Mouse (Mus musculus): Measurements from ENCODE around the gene Ifi202b. TPM values are rescaled to one million over a fixed set of nuclear protein-coding genes. Genes with fewer than 3 reads are reported as not detected.
"Not testable (repeated sequence)": the region's sequence is repeated elsewhere in the genome, so short reads cannot be mapped to it uniquely, and the experiment has no call there.

Gene Ifi202b
- polyA plus RNA-seq (2017; shearing (Covaris generic)) = not detected

- ATAC-seq = not testable (repeated sequence)
Measured at GRCm38 (mm10) chr1:173982694-173983305, at the start of gene Ifi202b. Ifi202b (minus strand) TSS chr1:173982744.

- ATAC-seq = no peak
Measured at GRCm38 (mm10) chr1:174031698-174032097, 49.2 kb upstream of the Ifi202b start, which contains the start of gene Ifi205. Ifi205 (minus strand) TSS chr1:174031810.

GRCm38 (mm10) chr1:174007050-174007449 lies 24.5 kb upstream of the Ifi202b start:
- ATAC-seq = not testable (repeated sequence)

- not testable (repeated sequence) for ATAC-seq
Measured at GRCm38 (mm10) chr1:174004352-174005109, 22.0 kb upstream of the Ifi202b start.

- no peak for ATAC-seq
Measured at GRCm38 (mm10) chr1:173995003-173995402, 12.5 kb upstream of the Ifi202b start.

- not testable (repeated sequence) for ATAC-seq
Measured at GRCm38 (mm10) chr1:173981038-173981437, 1.5 kb downstream of the Ifi202b start.

GRCm38 (mm10) chr1:173977622-173978021 lies 4.9 kb downstream of the Ifi202b start:
- ATAC-seq = no peak

- ATAC-seq = no peak
Measured at GRCm38 (mm10) chr1:173973111-173973510, 9.4 kb downstream of the Ifi202b start.

- not testable (repeated sequence) for ATAC-seq
Measured at GRCm38 (mm10) chr1:173961491-173961890, 21.1 kb downstream of the Ifi202b start.

GRCm38 (mm10) chr1:173959998-173960397 lies 22.5 kb downstream of the Ifi202b start:
- not testable (repeated sequence) for ATAC-seq

GRCm38 (mm10) chr1:173955839-173956527 lies 26.6 kb downstream of the Ifi202b start:
- ATAC-seq = not testable (repeated sequence)

GRCm38 (mm10) chr1:173955071-173955796 lies 27.3 kb downstream of the Ifi202b start:
- ATAC-seq = no peak

- no peak for ATAC-seq
Measured at GRCm38 (mm10) chr1:173953563-173953962, 29.0 kb downstream of the Ifi202b start.

GRCm38 (mm10) chr1:173949044-173949443 lies 33.5 kb downstream of the Ifi202b start:
- ATAC-seq = peak; percentile 97

- ATAC-seq = not testable (repeated sequence)
Measured at GRCm38 (mm10) chr1:173942780-173943066, 39.8 kb downstream of the Ifi202b start.

- peak; percentile 80 for ATAC-seq
Measured at GRCm38 (mm10) chr1:173941924-173942779, 40.4 kb downstream of the Ifi202b start, which contains the start of the genes Mndal and Ifi203. Mndal (minus strand) TSS chr1:173942491. Ifi203 (minus strand) TSS chr1:173942672.

- peak; percentile 22 for ATAC-seq
Measured at GRCm38 (mm10) chr1:173941522-173941921, 41.0 kb downstream of the Ifi202b start.

GRCm38 (mm10) chr1:173919279-173919678 lies 63.3 kb downstream of the Ifi202b start:
- ATAC-seq = peak; percentile 51

- no peak for ATAC-seq
Measured at GRCm38 (mm10) chr1:173914559-173914958, 68.0 kb downstream of the Ifi202b start.

GRCm38 (mm10) chr1:173913256-173913791 lies 69.2 kb downstream of the Ifi202b start:
- peak; percentile 22 for ATAC-seq

Measured in CD4-positive, CD25-positive, alpha-beta regulatory T cell, adult 4 months (primary cell).